Comparison of ENCODE assay signal across 15 mouse cellular contexts in the genomic region with DNA sequence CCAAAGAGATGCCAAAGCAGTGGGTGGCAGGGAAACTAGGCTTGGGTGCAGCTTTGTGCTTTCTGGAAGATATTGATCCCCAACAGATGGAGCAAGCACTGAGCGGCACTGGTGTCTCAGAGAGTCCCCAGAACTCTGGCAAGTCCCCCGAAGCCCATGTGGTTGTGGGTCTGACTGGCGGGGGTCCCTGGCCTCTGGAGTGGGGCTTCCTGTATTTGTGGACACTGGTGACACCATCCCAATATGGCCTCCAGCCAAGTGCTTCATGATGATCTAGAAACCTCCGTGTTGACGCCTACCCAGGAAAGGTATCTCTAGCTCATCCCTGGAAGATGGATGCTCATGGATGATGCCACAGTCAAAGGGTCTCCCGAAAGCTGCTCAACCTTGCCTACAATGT.
"Had no signal": no experiment of that assay in that cellular context is flagged by ENCODE, and none has a peak within 500 bp of the region (broad histone marks: within the 10 kb centered on the region; RNA-seq: fewer than 3 reads in every experiment).

No protein-coding gene starts in this region.

- H3K36me3 ChIP-seq: limb, embryonic 13.5 days; liver, embryonic 15.5 days; midbrain, embryonic 10.5 days; neural tube, embryonic 12.5 days had no signal

- H3K4me3 ChIP-seq: limb, embryonic 13.5 days; liver, embryonic 15.5 days; midbrain, embryonic 10.5 days; myocyte; neural tube, embryonic 12.5 days had no signal

- ATAC-seq: lung, postnatal 0 days had no signal

- H3K9me3 ChIP-seq: limb, embryonic 13.5 days; liver, embryonic 15.5 days; midbrain, embryonic 10.5 days; neural tube, embryonic 12.5 days had no signal

- H3K9ac ChIP-seq: limb, embryonic 13.5 days; liver, embryonic 15.5 days; neural tube, embryonic 12.5 days had no signal

- H3K4me2 ChIP-seq: limb, embryonic 13.5 days; liver, embryonic 15.5 days had no signal

- H3K27ac ChIP-seq: kidney, postnatal 0 days; limb, embryonic 13.5 days; liver, embryonic 15.5 days; midbrain, embryonic 10.5 days; neural tube, embryonic 12.5 days; stomach, postnatal 0 days had no signal

- H3K4me1 ChIP-seq: liver, embryonic 15.5 days had no signal

- DNase-seq: kidney, adult 11 months; kidney, adult 9 months; kidney, postnatal 4 days; left cerebral cortex, postnatal 4 days; lung, adult 2 months; lung, postnatal 4 days; thymus, postnatal 4 days had no signal
